Mouse (Mus musculus): Measurements from ENCODE around the gene Tmcc2.

DNA sequence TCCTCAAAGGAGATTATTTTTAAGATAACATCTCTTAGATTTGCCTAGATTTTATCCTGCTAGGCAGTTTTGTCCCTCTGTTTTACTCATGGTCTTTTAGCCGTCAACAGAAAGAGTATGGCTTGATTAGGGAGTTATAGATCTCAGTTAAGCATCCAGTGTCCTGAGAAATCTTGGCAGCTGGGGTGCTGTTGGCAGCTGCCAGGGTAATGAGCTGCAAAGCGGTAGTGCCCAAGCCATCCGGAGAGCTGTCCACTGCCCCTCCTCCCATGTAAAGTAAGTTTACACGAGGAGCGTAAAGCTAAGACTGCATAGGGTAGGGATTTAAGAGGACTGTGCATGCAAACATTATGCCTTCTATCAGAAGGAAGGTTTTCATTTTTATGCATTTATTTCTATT lies 42.3 kb upstream of the Tmcc2 start:
- TF ChIP-seq CTCF (IDR thresholded peaks at IDR 0.05 in 2 of 3, conservative IDR thresholded peaks at IDR 0.05 in 1 of 3; ENCODE audit: control insufficient read depth in 1 of 3, insufficient read depth in 1 of 3, low read depth in 2 of 3, low read length in 3 of 3, poor library complexity in 1 of 3, severe bottlenecking in 1 of 3) (no peak), ZKSCAN1 (IDR thresholded peaks at IDR 0.05; ENCODE audit: low read depth, low read length) (no peak), TCF12 (IDR thresholded peaks at IDR 0.05; ENCODE audit: low read depth, low read length) (no peak), GABPA (IDR thresholded peaks at IDR 0.05; ENCODE audit: low read depth, low read length) (no peak), BHLHE40 (IDR thresholded peaks at IDR 0.05; ENCODE audit: borderline replicate concordance, low read depth, low read length) (no peak), NRF1 (IDR thresholded peaks at IDR 0.05; ENCODE audit: insufficient read depth, low read depth, low read length, poor library complexity, severe bottlenecking) (no peak), MXI1 (IDR thresholded peaks at IDR 0.05; ENCODE audit: low read depth, low read length) (no peak), POLR2A (IDR thresholded peaks at IDR 0.05; ENCODE audit: control insufficient read depth in 1 of 2, insufficient read depth in 1 of 2, low read depth in 1 of 2, low read length in 2 of 2, poor library complexity in 1 of 2) (no peak), EP300 (IDR thresholded peaks at IDR 0.05; ENCODE audit: low read depth in 1 of 2, low read length in 2 of 2) (no peak), UBTF (IDR thresholded peaks at IDR 0.05; ENCODE audit: borderline replicate concordance, insufficient read depth, low read depth, low read length) (no peak), KAT2A (conservative IDR thresholded peaks at IDR 0.05; ENCODE audit: low read depth, low read length) (no peak)

Data from MEL (cell line).